Mouse (Mus musculus) heart, postnatal 0 days (tissue): Measurements from ENCODE around the gene Alkbh6.
A peak's percentile ranks its signal among the peaks of the same experiment; 100 is the strongest.

ENCODE experiments used
- CTCF ChIP-seq: IDR thresholded peaks from 2 replicates; pipeline ENCODE4 v1.5.1; 2016; ENCODE audit warnings: antibody characterized with exemption, control low read depth, low read depth
- EP300 ChIP-seq: IDR thresholded peaks from 2 replicates; pipeline ENCODE4 v1.6.1; 2016; ENCODE audit warnings: antibody characterized with exemption, low read depth

DNA sequence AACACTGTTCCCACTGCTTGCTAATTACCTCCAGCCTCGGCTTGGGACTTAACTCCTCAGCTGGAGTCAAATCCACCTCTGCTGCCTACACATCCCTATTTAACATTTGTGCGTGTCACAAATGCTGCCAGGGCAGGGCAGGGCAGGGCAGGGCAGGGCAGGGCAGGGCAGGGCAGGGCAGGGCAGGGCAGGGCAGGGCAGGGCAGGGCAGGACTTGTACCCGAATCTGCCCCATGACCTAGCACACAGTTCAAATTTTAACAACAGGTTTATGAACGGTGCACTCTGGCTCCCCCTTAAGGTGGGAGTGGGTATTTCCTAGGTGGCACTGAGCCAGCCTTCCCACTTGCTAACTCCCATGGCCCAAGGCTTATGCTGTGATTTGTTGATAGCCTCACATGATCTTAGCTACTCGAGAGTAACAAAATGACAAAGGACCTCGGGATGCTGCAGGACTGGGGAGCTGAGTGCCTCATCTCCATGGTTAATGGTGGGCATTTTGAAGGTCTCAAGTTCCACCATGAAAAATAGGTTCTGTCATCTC is 44.8 kb downstream of the Alkbh6 start:
- peak; percentile 65 for TF ChIP-seq CTCF
- TF ChIP-seq EP300, result no peak
